Mouse (Mus musculus): Measurements from ENCODE around the gene Zbtb14. TPM values are rescaled to one million over a fixed set of nuclear protein-coding genes. Genes with fewer than 3 reads are reported as not detected.

Zbtb14 gene
- total RNA-seq (2021) = 10 to 100 TPM; 22.6 to 23.7 TPM
- long read RNA-seq, experiment 1, full-length matches to known transcripts = 45 of 47 reads
- long read RNA-seq, experiment 1, partial matches to known transcripts = 0 of 47 reads
- long read RNA-seq, experiment 1, other reads (novel, unspliced or antisense) = 2 of 47 reads
- long read RNA-seq, experiment 2, full-length matches to known transcripts = 37 of 44 reads
- long read RNA-seq, experiment 2, partial matches to known transcripts = 4 of 44 reads
- long read RNA-seq, experiment 2, other reads (novel, unspliced or antisense) = 3 of 44 reads

DNA sequence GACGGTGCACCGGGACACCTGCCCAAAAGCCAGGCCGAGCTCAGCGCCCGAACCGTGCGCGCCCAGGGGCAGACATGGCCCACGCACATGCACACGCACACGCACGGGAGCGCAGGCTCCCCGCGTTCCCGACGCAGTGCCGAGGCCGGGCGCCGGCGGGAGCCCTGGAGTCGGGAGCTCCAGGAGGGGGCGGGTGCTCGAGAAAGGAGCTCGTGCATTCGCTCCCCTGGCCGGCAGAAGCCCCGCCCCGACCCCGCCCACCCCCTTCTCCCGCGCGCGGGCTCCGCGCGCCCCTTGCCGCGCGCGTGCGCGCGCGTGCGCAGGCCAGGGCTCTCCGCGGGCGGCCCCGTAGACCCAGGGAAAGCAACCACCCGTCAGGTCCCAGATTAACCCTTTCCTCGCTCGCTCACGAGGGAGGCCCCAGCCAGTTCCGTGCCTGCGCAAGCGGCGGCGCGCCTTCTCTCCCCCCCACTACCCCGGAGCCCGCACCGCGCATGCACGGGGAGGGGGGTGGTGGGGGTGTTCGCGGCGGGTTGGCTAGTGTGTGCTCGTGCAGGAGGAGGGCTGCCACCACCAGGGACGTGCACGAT lies at the start of gene Zbtb14:
Gene Zbtb14 (plus strand): TSS at position 540 of the 590 bp plus-strand sequence.
- peak; percentile 93 to 98 for DNase-seq (ENCODE audit: low spot score in 2 of 2)
- intact Hi-C loops (cut with DNase I) = loop anchor here (1.0 kb wide), 1 partner anchor 35 kb away; no protein-coding TSS in a partner anchor

DNA sequence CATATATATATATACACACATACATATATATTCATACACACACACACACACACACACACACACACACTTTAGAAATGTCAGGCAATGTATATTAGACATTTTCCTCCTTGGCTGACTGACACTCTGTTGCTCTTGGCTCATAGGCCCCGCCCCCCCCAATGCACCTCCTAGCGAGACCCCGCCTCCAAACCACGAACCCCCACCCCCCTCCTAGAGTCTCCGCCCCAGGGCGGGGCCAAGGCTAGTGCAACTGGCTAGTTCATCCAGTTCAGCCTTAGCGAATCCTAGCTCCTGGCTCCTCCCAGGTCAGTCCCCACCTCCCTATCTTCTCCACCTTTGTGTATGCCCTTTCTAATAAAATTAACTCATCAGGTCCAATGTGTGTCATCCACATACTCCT lies 36.8 kb upstream of the Zbtb14 start:
- intact Hi-C loops (cut with DNase I) = loop anchor here (10.0 kb wide), 2 partner anchors 461 to 1481 kb away; no protein-coding TSS in a partner anchor
- DNase-seq (ENCODE audit: low spot score in 2 of 2) = no peak

GRCm38 (mm10) chr17:69349014-69349531 lies 33.8 kb upstream of the Zbtb14 start:
- DNase-seq (ENCODE audit: low spot score in 2 of 2) = peak; percentile 47 to 49
- intact Hi-C loops (cut with DNase I) = loop anchor here (10.0 kb wide), 2 partner anchors 464 to 1484 kb away; no protein-coding TSS in a partner anchor

GRCm38 (mm10) chr17:69365049-69365448 lies 17.8 kb upstream of the Zbtb14 start:
- intact Hi-C loops (cut with DNase I) = no loop called here
- DNase-seq (ENCODE audit: low spot score in 2 of 2) = peak; percentile 42 to 74

- intact Hi-C loops (cut with DNase I) = no loop called here
- no peak for DNase-seq (ENCODE audit: low spot score in 2 of 2)
These were observed 2.0 kb upstream of the Zbtb14 start for GRCm38 (mm10) chr17:69380838-69381237.

GRCm38 (mm10) chr17:69383201-69383940 lies 521 bp downstream of the Zbtb14 start:
- intact Hi-C loops (cut with DNase I) = loop anchor here (1.0 kb wide), 1 partner anchor 34 kb away; no protein-coding TSS in a partner anchor

DNA sequence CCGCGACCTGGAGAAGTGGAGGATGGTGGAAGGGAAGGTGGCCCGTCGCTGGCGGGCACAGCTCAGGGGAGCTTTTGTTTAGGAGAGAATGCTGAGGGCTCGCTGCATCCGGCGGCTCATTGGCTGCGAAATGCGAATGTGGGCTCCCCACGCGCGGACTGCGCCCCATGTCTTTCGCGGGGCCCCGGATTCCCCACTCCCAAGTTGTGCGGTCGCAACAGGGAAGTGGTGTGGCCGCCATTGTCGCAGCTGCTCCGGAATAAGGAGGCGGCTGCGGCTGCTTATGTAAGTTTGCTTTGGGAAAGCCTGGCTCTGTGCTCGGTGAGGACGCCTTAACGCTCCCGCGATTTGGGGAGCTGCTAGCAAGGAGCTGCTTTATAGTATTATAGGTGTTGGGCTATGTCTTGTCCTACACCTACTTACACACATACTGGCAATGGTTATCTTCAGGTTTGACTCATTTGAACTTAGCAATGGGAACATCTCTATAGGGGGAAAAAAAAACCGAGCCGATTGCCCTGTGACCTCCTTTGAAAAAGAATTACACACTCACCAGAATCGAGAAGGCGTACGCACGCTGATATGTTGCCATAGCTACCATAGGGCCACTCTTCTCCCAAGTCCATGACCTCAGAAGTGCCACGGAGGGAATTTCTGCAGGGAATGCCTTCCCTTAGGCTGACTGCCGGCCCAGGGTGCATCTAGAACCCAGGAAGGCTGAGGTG lies 1.3 kb downstream of the Zbtb14 start:
- intact Hi-C loops (cut with DNase I) = loop anchor here (1.0 kb wide), 1 partner anchor 33 kb away; no protein-coding TSS in a partner anchor
- peak; percentile 72 to 78 for DNase-seq (ENCODE audit: low spot score in 2 of 2)

More at GRCm38 (mm10) chr17:69383201-69383940, 521 bp downstream of the Zbtb14 start:
- DNase-seq (ENCODE audit: low spot score in 2 of 2) = peak; percentile 73 to 74

DNA sequence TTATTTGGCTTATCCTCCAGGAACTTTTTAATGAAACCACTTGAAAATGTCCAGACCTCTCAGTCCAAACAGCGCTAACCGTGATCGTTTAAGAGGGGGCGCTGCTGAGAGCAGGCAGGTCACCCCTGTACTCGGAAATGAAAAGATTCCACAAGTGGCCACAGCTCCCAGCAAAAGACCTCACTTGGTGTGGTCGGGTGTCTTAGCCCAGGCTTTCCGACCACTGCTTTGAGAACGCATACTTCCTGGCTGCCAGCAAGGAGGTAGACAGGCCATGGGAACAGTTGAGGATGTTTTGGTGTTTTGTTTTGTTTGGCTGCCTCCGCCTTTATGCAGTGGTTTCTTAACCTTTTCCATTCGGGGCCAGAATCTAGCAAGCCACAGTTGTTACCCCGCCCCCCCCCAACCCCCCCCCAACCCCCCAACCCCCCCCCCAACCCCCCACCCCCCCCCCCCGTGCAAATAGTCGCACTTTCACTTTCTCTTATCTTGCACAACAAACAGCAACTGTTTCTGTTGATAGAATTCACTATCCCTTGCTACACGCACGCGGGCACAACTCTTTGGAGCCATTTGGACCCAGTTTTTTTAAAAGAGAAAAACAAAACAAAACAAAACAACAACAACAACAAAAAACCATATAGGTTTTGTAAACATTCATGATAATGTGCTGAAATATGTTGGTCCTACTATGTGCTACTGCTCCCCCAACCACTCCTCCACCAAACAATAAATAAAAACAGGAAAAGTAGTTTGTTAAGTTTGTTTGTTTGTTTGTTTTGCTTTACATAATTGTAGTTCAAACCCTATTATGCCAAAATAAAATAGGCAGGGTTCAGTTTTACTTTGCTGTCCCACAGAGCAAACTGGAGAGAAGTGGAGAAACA lies 13.5 kb downstream of the Zbtb14 start:
- intact Hi-C loops (cut with DNase I) = no loop called here
- no peak for DNase-seq (ENCODE audit: low spot score in 2 of 2)

GRCm38 (mm10) chr17:69397163-69397562 lies 14.3 kb downstream of the Zbtb14 start:
- intact Hi-C loops (cut with DNase I) = no loop called here
- DNase-seq (ENCODE audit: low spot score in 2 of 2) = no peak

DNA sequence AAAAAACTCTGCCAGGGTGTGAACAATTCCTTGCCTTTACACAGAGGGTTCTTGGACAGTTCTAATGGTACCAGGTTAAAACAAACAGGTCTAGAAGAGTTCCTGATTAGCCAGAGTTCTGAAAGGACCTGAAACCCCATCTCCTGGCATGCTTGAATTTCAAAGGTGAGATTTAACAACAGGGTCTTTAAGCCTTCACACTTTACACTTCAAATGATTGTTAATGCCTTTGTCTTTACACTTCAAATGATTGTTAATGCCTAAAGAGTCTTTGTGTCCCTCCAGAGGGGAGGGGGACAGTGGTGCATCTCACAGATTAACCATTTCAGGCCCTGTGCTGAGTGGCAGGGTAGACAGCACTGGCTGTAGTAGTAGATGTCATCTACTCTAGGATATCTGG lies 15.2 kb downstream of the Zbtb14 start:
- intact Hi-C loops (cut with DNase I) = no loop called here
- no peak for DNase-seq (ENCODE audit: low spot score in 2 of 2)

DNA sequence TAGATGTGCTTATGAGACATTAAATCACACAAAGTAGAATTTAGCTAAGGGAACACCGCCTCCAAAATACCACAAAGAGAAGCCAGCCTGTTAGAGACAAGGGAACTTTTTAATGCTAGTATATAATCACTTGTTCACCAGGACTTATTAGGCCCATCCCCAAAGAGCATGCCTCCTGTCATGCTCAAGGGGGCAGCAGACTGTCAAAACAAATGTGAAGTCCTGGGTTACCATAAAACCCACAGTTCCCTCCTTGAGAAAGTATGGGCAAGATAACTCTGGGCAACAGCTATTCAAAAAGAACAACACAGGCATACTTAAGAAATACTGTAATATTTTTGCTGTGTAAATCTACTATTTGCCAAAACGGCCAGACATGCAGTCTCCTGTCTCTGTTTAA lies 18.3 kb downstream of the Zbtb14 start:
- no peak for DNase-seq (ENCODE audit: low spot score in 2 of 2)
- intact Hi-C loops (cut with DNase I) = no loop called here

DNA sequence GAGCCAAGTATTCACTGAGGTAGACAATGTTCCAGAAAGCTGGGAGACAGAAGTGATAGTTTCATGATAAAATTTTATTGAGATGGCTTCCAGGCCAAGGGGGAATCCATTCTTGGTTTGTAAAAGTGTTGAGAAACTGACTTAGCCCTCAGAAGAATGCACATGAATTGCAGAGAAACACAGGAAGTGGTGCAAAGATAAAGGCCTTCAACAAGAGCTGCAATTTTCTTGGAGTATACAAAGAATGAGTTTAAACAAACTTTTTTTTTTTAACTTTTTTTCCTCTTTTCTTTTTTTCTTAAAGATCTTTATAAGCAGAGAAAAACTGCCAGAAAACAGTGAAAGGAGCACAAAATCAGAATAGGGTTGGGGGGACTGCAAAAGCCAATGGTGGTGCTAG lies 33.3 kb downstream of the Zbtb14 start:
- DNase-seq (ENCODE audit: low spot score in 2 of 2) = no peak
- intact Hi-C loops (cut with DNase I) = no loop called here

GRCm38 (mm10) chr17:69416920-69417661 lies 34.2 kb downstream of the Zbtb14 start:
- intact Hi-C loops (cut with DNase I) = loop anchor here (1.0 kb wide), 1 partner anchor 34 kb away; the partner anchor contains the start of gene Zbtb14
- DNase-seq (ENCODE audit: low spot score in 2 of 2) = peak; percentile 94 to 95

DNA sequence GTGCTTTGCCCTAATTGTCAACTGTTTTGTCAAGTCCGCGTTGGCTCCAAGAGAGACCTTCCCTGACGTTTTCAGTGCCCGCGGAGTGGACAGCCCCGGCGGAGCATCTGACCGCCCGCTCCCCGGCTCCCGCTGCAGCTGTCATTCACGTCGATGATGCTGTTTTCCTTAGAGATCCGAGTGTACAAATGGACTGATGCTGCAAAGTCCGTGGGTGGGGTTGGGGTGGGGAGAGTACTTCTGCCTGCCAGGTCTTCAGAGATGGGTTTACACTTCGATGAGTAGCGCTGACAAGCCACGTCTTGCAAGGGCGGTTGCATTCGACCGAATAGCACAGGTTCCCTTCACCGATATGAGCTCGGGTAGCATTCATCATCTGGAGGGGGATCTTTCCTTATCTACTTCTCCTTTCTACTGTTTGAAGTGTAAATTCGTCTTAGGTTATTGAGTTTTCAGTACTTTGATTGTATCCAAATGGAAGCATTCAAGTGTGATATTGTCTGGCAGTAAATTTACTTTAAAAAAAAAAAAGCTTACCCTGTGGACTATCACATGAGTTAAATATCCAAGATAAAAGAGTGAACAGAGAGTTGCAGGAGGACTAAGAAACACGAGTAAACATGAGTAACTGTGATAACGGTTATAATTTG lies 35.0 kb downstream of the Zbtb14 start:
- no peak for DNase-seq (ENCODE audit: low spot score in 2 of 2)
- intact Hi-C loops (cut with DNase I) = loop anchor here (1.0 kb wide), 1 partner anchor 35 kb away; the partner anchor contains the start of gene Zbtb14

DNA sequence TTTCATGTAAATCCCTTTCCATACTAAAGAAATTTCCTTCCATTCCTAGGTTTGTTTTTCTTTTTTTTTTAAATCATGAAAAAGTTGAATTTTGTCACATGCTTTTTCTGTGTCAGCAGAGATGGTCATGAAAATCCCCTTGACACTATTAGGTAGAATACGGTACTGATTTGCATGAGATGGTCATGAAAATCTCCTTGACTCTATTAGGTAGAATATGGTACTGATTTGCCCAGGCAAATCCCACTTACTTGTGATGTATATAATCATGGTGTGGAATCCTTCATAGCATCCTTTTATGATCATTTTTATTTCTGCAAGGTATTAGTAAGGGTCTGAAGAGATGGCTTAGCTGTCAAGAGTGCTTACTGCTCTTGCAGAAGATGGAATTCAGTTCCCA lies 38.7 kb downstream of the Zbtb14 start:
- DNase-seq (ENCODE audit: low spot score in 2 of 2) = no peak

DNA sequence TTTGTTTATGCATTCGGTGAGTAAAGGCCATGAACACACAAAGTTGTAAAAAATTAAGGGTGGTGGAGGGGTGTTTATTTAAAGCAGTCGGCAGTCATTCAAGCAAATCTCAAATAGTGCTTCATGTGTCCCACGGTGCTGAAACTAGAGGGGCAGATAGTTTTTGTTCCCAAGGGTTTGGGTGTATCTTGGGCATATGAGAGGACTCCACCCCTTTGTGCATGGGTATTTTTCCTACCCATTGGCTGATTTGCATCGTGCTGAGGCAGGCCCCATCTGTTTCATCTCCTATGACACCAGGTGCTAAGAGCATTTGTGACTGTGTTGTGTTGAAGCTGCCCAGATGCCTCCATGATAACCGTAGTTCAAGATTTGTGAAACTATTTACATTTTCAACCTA lies 55.0 kb downstream of the Zbtb14 start:
- intact Hi-C loops (cut with DNase I) = no loop called here

More for the DNA sequence above, 38.7 kb downstream of the Zbtb14 start:
- intact Hi-C loops (cut with DNase I) = no loop called here

DNA sequence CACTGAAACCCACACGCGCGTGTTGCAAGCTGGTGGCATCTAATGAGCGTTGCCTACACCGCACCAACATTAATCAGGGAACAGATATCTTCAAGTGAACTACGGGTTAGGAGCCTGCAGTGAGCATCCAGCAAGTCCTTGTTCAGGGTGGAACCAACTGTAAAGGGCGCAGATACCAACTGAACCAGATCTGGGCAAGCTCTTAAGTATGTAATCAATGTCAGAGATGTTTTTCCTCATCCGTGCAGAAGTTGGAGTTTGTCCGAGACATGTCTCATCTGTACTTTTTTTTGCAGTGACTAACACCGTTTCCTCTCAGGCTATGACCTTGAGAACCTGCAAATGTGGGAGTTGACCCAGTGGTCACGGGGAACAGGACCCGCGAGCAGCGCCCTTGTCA lies 55.6 kb downstream of the Zbtb14 start:
- intact Hi-C loops (cut with DNase I) = no loop called here
- DNase-seq (ENCODE audit: low spot score in 2 of 2) = no peak

More for the DNA sequence above, 55.0 kb downstream of the Zbtb14 start:
- DNase-seq (ENCODE audit: low spot score in 2 of 2) = no peak
